Mouse (Mus musculus) MEL (cell line): ENCODE results near the gene Abcc8. TPM values are rescaled to one million over a fixed set of nuclear protein-coding genes. Genes with fewer than 3 reads are reported as not detected.

Experiments
- DNase-seq: peaks from one replicate; pipeline ENCODE4 v3.0.0; 2011; ENCODE audit warnings: low read depth, low spot score
- H3K27ac ChIP-seq: 2 replicates; pipeline ENCODE4 v1.5.1; 2012; ENCODE audit warnings: low read depth, mild to moderate bottlenecking, control low read depth, low read length, moderate library complexity; ENCODE audit not compliant: control insufficient read depth
- H3K27me3 ChIP-seq, 2 experiments: fragments of 150-350 bp in 1 of 2; sonication (generic) in 1 of 2; 2 replicates each; pipeline ENCODE4 v1.6.1; 2012; ENCODE audit warnings: low read length in 2 of 2, mild to moderate bottlenecking in 2 of 2, improper control_type of control experiment in 1 of 2, moderate library complexity in 1 of 2; ENCODE audit not compliant: insufficient read depth in 2 of 2, control insufficient read depth in 1 of 2
- H3K36me3 ChIP-seq, 2 experiments: 2 replicates each; pipeline ENCODE4 v1.6.1; 2012 to 2014; ENCODE audit warnings: low read length in 2 of 2, improper control_type of control experiment in 1 of 2, inconsistent platforms in 1 of 2, mild to moderate bottlenecking in 1 of 2; ENCODE audit not compliant: insufficient read depth in 2 of 2, control insufficient read depth in 1 of 2
- H3K4me1 ChIP-seq, 2 experiments: fragments of 150-350 bp in 1 of 2; sonication (generic) in 1 of 2; 2 replicates each; pipeline ENCODE4 v1.6.1; 2012; ENCODE audit warnings: low read length in 2 of 2, improper control_type of control experiment in 1 of 2, mild to moderate bottlenecking in 1 of 2; ENCODE audit not compliant: insufficient read depth in 2 of 2, control insufficient read depth in 1 of 2
- H3K4me3 ChIP-seq, 2 experiments: fragments of 150-350 bp in 1 of 2; sonication (generic) in 1 of 2; 2 replicates each; pipeline ENCODE4 v1.5.1; 2012; ENCODE audit warnings: low read depth in 2 of 2, low read length in 2 of 2, mild to moderate bottlenecking in 2 of 2, moderate library complexity in 2 of 2, control low read depth in 1 of 2, improper control_type of control experiment in 1 of 2; ENCODE audit not compliant: control insufficient read depth in 1 of 2, insufficient read depth in 1 of 2
- H3K79me2 ChIP-seq: 2 replicates; pipeline ENCODE4 v1.6.1; 2012; ENCODE audit warnings: mild to moderate bottlenecking, low read length, moderate library complexity; ENCODE audit not compliant: control insufficient read depth, poor library complexity, insufficient read depth
- H3K9ac ChIP-seq: 2 replicates; pipeline ENCODE4 v1.6.1; 2012; ENCODE audit warnings: low read depth, mild to moderate bottlenecking, control low read depth, low read length, moderate library complexity; ENCODE audit not compliant: control insufficient read depth, poor library complexity, severe bottlenecking
- H3K9me3 ChIP-seq: fragments of 150-350 bp; sonication (generic); replicated peaks from 2 replicates; pipeline ENCODE4 v1.6.1; 2012; ENCODE audit warnings: mild to moderate bottlenecking, low read length, improper control_type of control experiment, moderate library complexity; ENCODE audit not compliant: insufficient read depth
- BHLHE40 ChIP-seq: IDR thresholded peaks from 2 replicates; pipeline ENCODE4 v1.6.1; 2012; ENCODE audit warnings: low read depth, mild to moderate bottlenecking, inconsistent platforms, low read length, improper control_type of control experiment, borderline replicate concordance
- CHD1 ChIP-seq: IDR thresholded peaks from 2 replicates; pipeline ENCODE4 v1.6.1; 2012; ENCODE audit warnings: low read depth, mild to moderate bottlenecking, inconsistent platforms, low read length, improper control_type of control experiment
- CTCF ChIP-seq, 3 experiments: IDR thresholded peaks in 2 of 3; conservative IDR thresholded peaks in 1 of 3; 2 replicates each; pipeline ENCODE4 v1.5.1; 2011 to 2012; ENCODE audit warnings: low read length in 3 of 3, low read depth in 2 of 3, mild to moderate bottlenecking in 2 of 3, improper control_type of control experiment in 1 of 3, inconsistent platforms in 1 of 3, mixed read lengths in 1 of 3, moderate library complexity in 1 of 3; ENCODE audit not compliant: control insufficient read depth in 1 of 3, insufficient read depth in 1 of 3, poor library complexity in 1 of 3, severe bottlenecking in 1 of 3
- E2F4 ChIP-seq: IDR thresholded peaks from 2 replicates; pipeline ENCODE4 v1.6.1; 2011; ENCODE audit warnings: low read depth, low read length, improper control_type of control experiment, borderline replicate concordance
- ELF1 ChIP-seq: IDR thresholded peaks from 2 replicates; pipeline ENCODE4 v1.6.1; 2014; ENCODE audit warnings: low read depth, mild to moderate bottlenecking, inconsistent platforms, low read length, improper control_type of control experiment, moderate library complexity
- GABPA ChIP-seq: IDR thresholded peaks from 2 replicates; pipeline ENCODE4 v1.6.1; 2012; ENCODE audit warnings: low read depth, mild to moderate bottlenecking, inconsistent platforms, low read length, improper control_type of control experiment, moderate library complexity
- GATA1 ChIP-seq: IDR thresholded peaks from 2 replicates; pipeline ENCODE4 v1.6.1; 2011; ENCODE audit warnings: low read depth, low read length, improper control_type of control experiment
- HCFC1 ChIP-seq: IDR thresholded peaks from 2 replicates; pipeline ENCODE4 v1.6.1; 2012; ENCODE audit warnings: low read depth, mild to moderate bottlenecking, inconsistent platforms, low read length, improper control_type of control experiment, moderate library complexity
- JUND ChIP-seq: IDR thresholded peaks from 2 replicates; pipeline ENCODE4 v1.6.1; 2011; ENCODE audit warnings: low read depth, mild to moderate bottlenecking, improper control_type of control experiment, low read length
- KAT2A ChIP-seq: conservative IDR thresholded peaks from 2 replicates; pipeline ENCODE4 v1.6.1; 2012; ENCODE audit warnings: low read depth, low read length, improper control_type of control experiment, inconsistent platforms
- MAZ ChIP-seq: IDR thresholded peaks from 2 replicates; pipeline ENCODE4 v1.6.1; 2012; ENCODE audit warnings: low read depth, mild to moderate bottlenecking, inconsistent platforms, low read length, improper control_type of control experiment
- MYB ChIP-seq: IDR thresholded peaks from 2 replicates; pipeline ENCODE4 v1.6.1; 2011; ENCODE audit warnings: mild to moderate bottlenecking, low read depth, low read length, improper control_type of control experiment
- MYC ChIP-seq: IDR thresholded peaks from 2 replicates; pipeline ENCODE4 v1.6.1; 2011; ENCODE audit warnings: low read depth, mild to moderate bottlenecking, low read length, improper control_type of control experiment, moderate library complexity
- NELFE ChIP-seq: IDR thresholded peaks from 2 replicates; pipeline ENCODE4 v1.6.1; 2011; ENCODE audit warnings: low read depth, low read length, improper control_type of control experiment
- POLR2AphosphoS2 ChIP-seq: IDR thresholded peaks from 2 replicates; pipeline ENCODE4 v1.6.1; 2011; ENCODE audit warnings: low read length, improper control_type of control experiment
- POLR2AphosphoS5 ChIP-seq: IDR thresholded peaks from 2 replicates; pipeline ENCODE4 v1.6.1; 2012; ENCODE audit warnings: low read depth, borderline replicate concordance, mild to moderate bottlenecking, inconsistent platforms, low read length, moderate library complexity, mixed read lengths
- RAD21 ChIP-seq: IDR thresholded peaks from 2 replicates; pipeline ENCODE4 v1.6.1; 2011; ENCODE audit warnings: mild to moderate bottlenecking, low read depth, low read length, improper control_type of control experiment
- TCF12 ChIP-seq: IDR thresholded peaks from 2 replicates; pipeline ENCODE4 v1.6.1; 2014; ENCODE audit warnings: low read depth, mild to moderate bottlenecking, inconsistent platforms, low read length, improper control_type of control experiment, moderate library complexity
- UBTF ChIP-seq: IDR thresholded peaks from 2 replicates; pipeline ENCODE4 v1.6.1; 2012; ENCODE audit warnings: low read depth, mild to moderate bottlenecking, inconsistent platforms, low read length, improper control_type of control experiment, moderate library complexity, borderline replicate concordance; ENCODE audit not compliant: insufficient read depth
- ZKSCAN1 ChIP-seq: IDR thresholded peaks from 2 replicates; pipeline ENCODE4 v1.6.1; 2012; ENCODE audit warnings: low read depth, mild to moderate bottlenecking, inconsistent platforms, low read length, improper control_type of control experiment, moderate library complexity
- polyA plus RNA-seq, 2 experiments: library from polyadenylated mRNA; stranded (reverse) in 1 of 2; unstranded in 1 of 2; fragments of >175 nt in 1 of 2; fragments of >200 nt in 1 of 2; gene quantifications; 2 replicates each; pipeline versions ENCODE4 v1.2.1 to v1.2.4; 2012; ENCODE audit warnings: low replicate concordance in 2 of 2, low read depth in 1 of 2; ENCODE audit not compliant: insufficient read length in 2 of 2, insufficient read depth in 1 of 2, missing spikeins in 1 of 2
- total RNA-seq: library from RNA; depleted of rRNA; stranded (reverse); fragments of 300-350 nt; gene quantifications from 2 replicates; pipeline ENCODE4 v1.2.3, GENCODE M21; 2012

The Abcc8 gene
- total and polyA plus RNA-seq, 3 experiments, result not detected

GRCm38 (mm10) chr7:46104256-46104915, 75.4 kb downstream of the Abcc8 start:
- Histone ChIP-seq H3K79me2 (no peaks in the 10 kb centered on the region), H3K27ac (no peak overlapping the region), H3K36me3 (no peaks in the 10 kb centered on the region), H3K4me1 (no peaks in the 10 kb centered on the region), H3K4me3 (no peak overlapping the region), H3K9me3 (no peaks in the 10 kb centered on the region), H3K27me3 (no peaks in the 10 kb centered on the region), H3K9ac (no peak overlapping the region)
- TF ChIP-seq MAZ, result no peak
- no peak for TF ChIP-seq RAD21
- TF ChIP-seq TCF12, result no peak
- DNase-seq, result no peak

- no peak for DNase-seq
- no peak for TF ChIP-seq MYC
- no peak for TF ChIP-seq E2F4
- no peak for TF ChIP-seq JUND
- TF ChIP-seq HCFC1, result no peak
- H3K36me3 ChIP-seq, result no peaks in the 10 kb centered on the region
- H3K4me3 ChIP-seq, result no peak overlapping the region
- H3K9ac ChIP-seq, result no peak overlapping the region
- H3K9me3 ChIP-seq, result no peaks in the 10 kb centered on the region
- no peaks in the 10 kb centered on the region for H3K4me1 ChIP-seq
- H3K27ac ChIP-seq, result no peak overlapping the region
- H3K27me3 ChIP-seq, result no peaks in the 10 kb centered on the region
- H3K79me2 ChIP-seq, result no peaks in the 10 kb centered on the region
Measured at GRCm38 (mm10) chr7:46103771-46104170, 76.1 kb downstream of the Abcc8 start.

DNA sequence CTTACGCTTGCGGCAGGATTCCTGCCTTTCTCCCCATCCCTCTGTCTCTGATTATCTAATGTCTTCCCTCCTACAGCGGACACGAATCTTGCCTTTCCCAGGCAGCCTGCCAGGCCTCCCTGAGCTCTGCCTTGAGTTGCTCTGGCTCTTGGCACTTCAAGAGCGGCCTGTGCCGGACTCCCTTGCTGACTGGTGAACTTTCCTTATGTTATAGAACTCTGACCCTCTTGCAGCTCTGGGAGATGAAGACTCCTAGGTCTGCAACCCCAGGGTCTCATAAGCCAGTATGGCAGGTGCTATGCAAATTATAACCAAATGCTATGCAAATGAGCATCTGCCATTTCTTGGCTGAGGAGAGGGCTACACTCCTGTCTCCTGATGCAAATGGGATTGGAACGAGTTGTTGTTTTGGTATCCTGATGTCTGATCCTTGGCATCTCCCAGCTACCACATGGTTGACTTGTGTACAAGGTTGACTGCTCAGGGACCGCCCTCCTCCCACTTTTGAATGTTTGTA, 76.7 kb downstream of the Abcc8 start:
- Histone ChIP-seq H3K4me1 (no peaks in the 10 kb centered on the region), H3K27me3 (no peaks in the 10 kb centered on the region), H3K4me3 (no peak overlapping the region), H3K27ac (no peak overlapping the region), H3K36me3 (no peaks in the 10 kb centered on the region), H3K79me2 (no peaks in the 10 kb centered on the region), H3K9me3 (no peaks in the 10 kb centered on the region), H3K9ac (no peak overlapping the region)
- TF ChIP-seq ZKSCAN1 (no peak), NELFE (no peak), KAT2A (no peak), GABPA (no peak), TCF12 (no peak), POLR2AphosphoS2 (no peak), MYB (no peak), GATA1 (no peak), BHLHE40 (no peak), MAZ (no peak), CHD1 (no peak), CTCF (IDR thresholded peaks at IDR 0.05 in 2 of 3, conservative IDR thresholded peaks at IDR 0.05 in 1 of 3; ENCODE audit: control insufficient read depth in 1 of 3, insufficient read depth in 1 of 3, low read depth in 2 of 3, low read length in 3 of 3, poor library complexity in 1 of 3, severe bottlenecking in 1 of 3) (no peak), POLR2AphosphoS5 (no peak), ELF1 (no peak), UBTF (no peak)
- DNase-seq, result no peak
